Mouse (Mus musculus) neural tube, embryonic 14.5 days (tissue): ENCODE measurements around the gene Smarca5. TPM values are rescaled to one million over a fixed set of nuclear protein-coding genes. Genes with fewer than 3 reads are reported as not detected.
A peak's percentile ranks its signal among the peaks of the same experiment; 100 is the strongest.
"Not testable (repeated sequence)": the region's sequence is repeated elsewhere in the genome, so short reads cannot be mapped to it uniquely, and the experiment has no call there.

Experiments used
- ATAC-seq: fragments of 200-750 bp; cut with Nextera tagmentation; 2 replicates; pipeline ENCODE4 v1.8.0; 2017; ENCODE audit warnings: low read depth, mild to moderate bottlenecking, moderate TSS enrichment, moderate library complexity
- H3K27ac ChIP-seq: fragments of 300-500 bp; sonication (generic); 2 replicates; pipeline ENCODE4 v1.5.1; 2014; ENCODE audit warnings: low read depth, mild to moderate bottlenecking, control low read depth, low read length, moderate library complexity, mixed read lengths
- H3K27me3 ChIP-seq: fragments of 300-500 bp; sonication (generic); 2 replicates; pipeline ENCODE4 v1.6.1; 2014; ENCODE audit warnings: low read length; ENCODE audit not compliant: control insufficient read depth, insufficient read depth
- H3K36me3 ChIP-seq: fragments of 300-500 bp; sonication (generic); 2 replicates; pipeline ENCODE4 v1.6.1; 2014; ENCODE audit warnings: low read length, mixed read lengths; ENCODE audit not compliant: control insufficient read depth, insufficient read depth
- H3K4me1 ChIP-seq: fragments of 300-500 bp; sonication (generic); 2 replicates; pipeline ENCODE4 v1.6.1; 2014; ENCODE audit warnings: low read length; ENCODE audit not compliant: control insufficient read depth, insufficient read depth
- H3K4me2 ChIP-seq: fragments of 300-500 bp; sonication (generic); 2 replicates; pipeline ENCODE4 v1.6.1; 2014; ENCODE audit warnings: mild to moderate bottlenecking, low read depth, low read length, control low read depth
- H3K4me3 ChIP-seq: fragments of 300-500 bp; sonication (generic); 2 replicates; pipeline ENCODE4 v1.5.1; 2014; ENCODE audit warnings: low read depth, low read length, control low read depth, mixed read lengths
- H3K9ac ChIP-seq: fragments of 300-500 bp; sonication (generic); replicated peaks from 2 replicates; pipeline ENCODE4 v1.6.1; 2014; ENCODE audit warnings: low read depth, mild to moderate bottlenecking, control low read depth, low read length, mixed read lengths
- H3K9me3 ChIP-seq: fragments of 300-500 bp; sonication (generic); 2 replicates; pipeline ENCODE4 v1.6.1; 2016; ENCODE audit warnings: low read length; ENCODE audit not compliant: control insufficient read depth
- WGBS: fragments of 180-500 bp; shearing (Covaris S2); extraction: QIAGEN DNeasy Blood & Tissue Kit; methylation state at CpG from one replicate; pipeline ENCODE4 v1.1.7; 2014; 5-methylcytosine and 5-hydroxymethylcytosine counted together
- polyA plus RNA-seq: library from polyadenylated mRNA; unstranded; fragments of >200 nt; fragmentation: Nextera tagmentation; extraction: Ambion mirVana; gene quantifications from 2 replicates; pipeline ENCODE4 v1.2.1, GENCODE M21; 2014

The Smarca5 gene
- polyA plus RNA-seq: 49.2 and 60.9 TPM in 2 replicates

GRCm38 (mm10) chr8:80739155-80739924 is at the start of gene Smarca5:
Gene Smarca5 (minus strand): TSS chr8:80739497.
- peak; percentile 96 for ATAC-seq
- Histone ChIP-seq H3K4me3 (peak within 1 kb of the TSS; percentile 88), H3K36me3 (peaks cover 14% of the 10 kb centered on the region), H3K9ac (peak within 1 kb of the TSS; percentile 88), H3K27ac (peak within 1 kb of the TSS; percentile 96), H3K4me2 (peak within 1 kb of the TSS; percentile 91)
- 2% methylated on average over 70 of the region's 91 CpGs for WGBS
- H3K9me3 ChIP-seq, H3K27me3 ChIP-seq, H3K4me1 ChIP-seq: not testable (repeated sequence)

- 91% methylated on average over 9 of the region's 9 CpGs for WGBS
- no peak for ATAC-seq
- Histone ChIP-seq H3K27me3 (no peaks in the 10 kb centered on the region), H3K4me3 (no peak overlapping the region), H3K36me3 (0 out of 2 replicates have a peak, but pooled peaks cover 4% of the 10 kb centered on the region), H3K4me1 (no peaks in the 10 kb centered on the region), H3K9ac (no peak overlapping the region), H3K9me3 (no peaks in the 10 kb centered on the region), H3K4me2 (no peak overlapping the region), H3K27ac (no peak overlapping the region)
Observed at GRCm38 (mm10) chr8:80784559-80784958, 45.3 kb upstream of the Smarca5 start.

- no peak overlapping the region for H3K4me3 ChIP-seq
- H3K27me3 ChIP-seq: no peaks in the 10 kb centered on the region
- H3K9me3 ChIP-seq: no peaks in the 10 kb centered on the region
- H3K4me1 ChIP-seq: no peaks in the 10 kb centered on the region
- H3K27ac ChIP-seq: no peak overlapping the region
- WGBS: 93% methylated on average over 4 of the region's 4 CpGs
- 0 out of 2 replicates have a peak, but pooled peaks cover 2% of the 10 kb centered on the region for H3K36me3 ChIP-seq
- no peak for ATAC-seq
- no peak overlapping the region for H3K9ac ChIP-seq
- no peak overlapping the region for H3K4me2 ChIP-seq
Observed at GRCm38 (mm10) chr8:80783271-80783670, 44.0 kb upstream of the Smarca5 start.

- Histone ChIP-seq H3K9me3 (no peaks in the 10 kb centered on the region), H3K4me2 (no peak overlapping the region), H3K9ac (no peak overlapping the region), H3K36me3 (0 out of 2 replicates have a peak, but pooled peaks cover 3% of the 10 kb centered on the region), H3K4me3 (no peak overlapping the region), H3K4me1 (no peaks in the 10 kb centered on the region), H3K27me3 (no peaks in the 10 kb centered on the region), H3K27ac (no peak overlapping the region)
- WGBS: 42% methylated on average over 10 of the region's 10 CpGs
- ATAC-seq: peak; percentile 86
Observed at GRCm38 (mm10) chr8:80781338-80781737, 42.0 kb upstream of the Smarca5 start.

GRCm38 (mm10) chr8:80780271-80780670 is 41.0 kb upstream of the Smarca5 start:
- no peak for ATAC-seq
- Histone ChIP-seq H3K9me3 (no peaks in the 10 kb centered on the region), H3K9ac (no peak overlapping the region), H3K27ac (no peak overlapping the region), H3K27me3 (no peaks in the 10 kb centered on the region), H3K4me2 (no peak overlapping the region), H3K4me1 (no peaks in the 10 kb centered on the region), H3K36me3 (0 out of 2 replicates have a peak, but pooled peaks cover 3% of the 10 kb centered on the region), H3K4me3 (no peak overlapping the region)
- WGBS: 90% methylated on average over 4 of the region's 4 CpGs

- H3K27ac ChIP-seq: no peak overlapping the region
- no peak overlapping the region for H3K9ac ChIP-seq
- WGBS: 77% methylated on average over 8 of the region's 8 CpGs
- no peak overlapping the region for H3K4me2 ChIP-seq
- H3K27me3 ChIP-seq: no peaks in the 10 kb centered on the region
- H3K4me1 ChIP-seq: no peaks in the 10 kb centered on the region
- H3K4me3 ChIP-seq: no peak overlapping the region
- no peaks in the 10 kb centered on the region for H3K9me3 ChIP-seq
- 0 out of 2 replicates have a peak, but pooled peaks cover 3% of the 10 kb centered on the region for H3K36me3 ChIP-seq
- ATAC-seq: no peak
Observed at GRCm38 (mm10) chr8:80776436-80776835, 37.1 kb upstream of the Smarca5 start.

GRCm38 (mm10) chr8:80772732-80773460 is 33.6 kb upstream of the Smarca5 start:
- H3K9me3 ChIP-seq: no peaks in the 10 kb centered on the region
- no peak overlapping the region for H3K4me2 ChIP-seq
- H3K27ac ChIP-seq: no peak overlapping the region
- no peak overlapping the region for H3K9ac ChIP-seq
- no peaks in the 10 kb centered on the region for H3K27me3 ChIP-seq
- no peak overlapping the region for H3K4me3 ChIP-seq
- 0 out of 2 replicates have a peak, but pooled peaks cover 3% of the 10 kb centered on the region for H3K36me3 ChIP-seq
- no peak; the same call in 1 of the 2 replicates for ATAC-seq
- WGBS: 84% methylated on average over 4 of the region's 4 CpGs
- no peaks in the 10 kb centered on the region for H3K4me1 ChIP-seq

- Histone ChIP-seq H3K27ac (no peak overlapping the region), H3K9ac (no peak overlapping the region), H3K9me3 (no peaks in the 10 kb centered on the region), H3K4me3 (no peak overlapping the region), H3K4me2 (no peak overlapping the region), H3K36me3 (no peaks in the 10 kb centered on the region; the same call in 1 of the 2 replicates), H3K27me3 (no peaks in the 10 kb centered on the region), H3K4me1 (no peaks in the 10 kb centered on the region)
- WGBS: 96% methylated on average over 6 of the region's 6 CpGs
- no peak for ATAC-seq
Observed at GRCm38 (mm10) chr8:80768451-80768850, 29.2 kb upstream of the Smarca5 start.
